Mouse (Mus musculus) embryonic facial prominence, embryonic 11.5 days (tissue): ENCODE measurements around the gene Naa35. TPM values are rescaled to one million over a fixed set of nuclear protein-coding genes. Genes with fewer than 3 reads are reported as not detected.

Source experiments
- ATAC-seq: fragments of 200-750 bp; cut with Nextera tagmentation; replicated peaks from 2 replicates; pipeline ENCODE4 v1.8.0; 2017; ENCODE audit warnings: low read depth; ENCODE audit not compliant: insufficient number of reproducible peaks, low FRiP score, low TSS enrichment
- DNase-seq: peaks from one replicate; pipeline ENCODE4 v3.0.0-alpha.2; 2015; ENCODE audit warnings: low spot score
- H3K27ac ChIP-seq: fragments of 300-500 bp; sonication (generic); replicated peaks from 2 replicates; pipeline ENCODE4 v1.5.1; 2014; ENCODE audit warnings: mild to moderate bottlenecking, low read depth, low read length, control low read depth
- H3K27me3 ChIP-seq: fragments of 300-500 bp; sonication (generic); 2 replicates; pipeline ENCODE4 v1.6.1; 2014; ENCODE audit warnings: mild to moderate bottlenecking, low read length, moderate library complexity, mixed read lengths; ENCODE audit not compliant: control insufficient read depth, insufficient read depth
- H3K36me3 ChIP-seq: fragments of 300-500 bp; sonication (generic); replicated peaks from 2 replicates; pipeline ENCODE4 v1.6.1; 2014; ENCODE audit warnings: low read depth, mild to moderate bottlenecking, low read length, moderate library complexity, mixed read lengths; ENCODE audit not compliant: control insufficient read depth, insufficient read depth
- H3K4me1 ChIP-seq: fragments of 300-500 bp; sonication (generic); 2 replicates; pipeline ENCODE4 v1.6.1; 2014; ENCODE audit warnings: low read length, mixed read lengths; ENCODE audit not compliant: control insufficient read depth, insufficient read depth
- H3K4me2 ChIP-seq: fragments of 300-500 bp; sonication (generic); 2 replicates; pipeline ENCODE4 v1.6.1; 2014; ENCODE audit warnings: low read depth, mild to moderate bottlenecking, control low read depth, low read length, moderate library complexity
- H3K4me3 ChIP-seq: fragments of 300-500 bp; sonication (generic); 2 replicates; pipeline ENCODE4 v1.5.1; 2014; ENCODE audit warnings: low read depth, low read length, control low read depth
- H3K9ac ChIP-seq: fragments of 300-500 bp; sonication (generic); replicated peaks from 2 replicates; pipeline ENCODE4 v1.6.1; 2014; ENCODE audit warnings: mild to moderate bottlenecking, control low read depth, low read length
- H3K9me3 ChIP-seq: fragments of 300-500 bp; sonication (generic); replicated peaks from 2 replicates; pipeline ENCODE4 v1.6.1; 2016; ENCODE audit warnings: mild to moderate bottlenecking, low read length, inconsistent platforms, mixed read lengths; ENCODE audit not compliant: control insufficient read depth
- WGBS: fragments of 180-500 bp; shearing (Covaris S2); extraction: QIAGEN DNeasy Blood & Tissue Kit; methylation state at CpG from one replicate; pipeline ENCODE4 v1.1.7; 2014; 5-methylcytosine and 5-hydroxymethylcytosine counted together
- polyA plus RNA-seq: library from polyadenylated mRNA; unstranded; fragments of >200 nt; fragmentation: Nextera tagmentation; extraction: Ambion mirVana; gene quantifications from 2 replicates; pipeline ENCODE4 v1.2.1, GENCODE M21; 2014

The Naa35 gene
- polyA plus RNA-seq, 1 experiment from 2014 or later: 104 TPM

DNA sequence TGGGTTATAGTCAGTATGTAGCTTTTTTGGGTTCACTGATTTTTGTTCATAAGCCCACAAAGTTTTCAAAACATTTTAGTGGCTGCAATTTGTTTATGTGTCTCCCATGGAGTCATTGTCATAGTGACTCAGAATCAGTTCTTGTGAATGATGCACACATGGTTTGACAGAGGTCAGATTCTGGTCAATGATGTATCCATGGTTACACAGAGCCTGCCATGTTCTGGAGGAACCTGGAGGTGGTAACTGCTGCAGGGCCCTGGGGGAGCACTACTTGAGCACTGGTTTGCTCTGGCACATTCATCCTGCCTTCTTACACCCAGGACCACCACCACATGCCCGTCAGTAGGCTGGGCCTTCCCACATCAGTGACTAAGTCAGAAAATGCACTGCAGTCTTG lies 19.5 kb downstream of the Naa35 start:
- no peak overlapping the region for H3K9ac ChIP-seq
- H3K9me3 ChIP-seq: no peaks in the 10 kb centered on the region
- H3K4me1 ChIP-seq: no peaks in the 10 kb centered on the region
- H3K36me3 ChIP-seq: peaks cover 16% of the 10 kb centered on the region; the same call in 1 of the 2 replicates
- H3K27me3 ChIP-seq: no peaks in the 10 kb centered on the region
- H3K4me3 ChIP-seq: no peak overlapping the region
- H3K4me2 ChIP-seq: no peak overlapping the region
- 88% methylated on average over 1 of the region's 1 CpGs for WGBS
- ATAC-seq: no peak
- no peak overlapping the region for H3K27ac ChIP-seq
- no peak for DNase-seq

DNA sequence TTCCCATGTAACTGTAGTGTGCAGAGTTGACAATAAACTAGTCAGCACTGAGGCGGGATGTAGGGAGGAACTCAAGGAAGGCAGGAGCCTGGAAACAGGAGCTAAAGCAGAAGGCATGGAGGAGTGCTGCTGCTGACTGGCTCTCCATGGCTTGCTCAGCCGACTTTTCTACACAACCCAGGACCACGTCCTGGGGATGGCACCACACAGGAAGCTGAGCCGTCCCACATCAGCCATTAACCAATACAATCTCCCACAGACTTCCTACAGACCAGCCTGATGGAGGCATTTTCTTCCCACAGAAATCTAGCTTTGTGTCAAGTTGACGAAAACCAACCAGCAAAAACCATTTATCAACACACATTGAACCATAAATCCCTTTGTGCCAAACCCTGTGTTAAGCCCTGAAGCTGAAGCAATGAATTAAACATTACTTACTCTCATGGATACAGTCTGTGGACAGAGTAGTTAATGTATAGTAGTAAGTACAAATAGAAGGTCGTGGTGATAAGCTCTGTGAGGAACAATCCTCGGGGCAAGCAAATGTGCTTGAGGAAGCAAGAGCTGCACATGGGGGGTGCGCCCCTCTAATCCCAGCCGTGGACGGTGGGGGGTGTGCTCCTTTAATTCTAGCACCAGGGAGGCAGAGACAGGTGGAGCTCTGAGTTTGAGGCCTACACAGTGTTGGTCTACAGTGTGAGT lies 20.3 kb downstream of the Naa35 start:
- Histone ChIP-seq H3K4me2 (no peak overlapping the region), H3K27ac (no peak overlapping the region), H3K4me3 (no peak overlapping the region), H3K4me1 (no peaks in the 10 kb centered on the region), H3K36me3 (peaks cover 16% of the 10 kb centered on the region; the same call in 1 of the 2 replicates), H3K9me3 (no peaks in the 10 kb centered on the region), H3K9ac (no peak overlapping the region), H3K27me3 (no peaks in the 10 kb centered on the region)
- ATAC-seq (no peak), DNase-seq (no peak)
- WGBS: 91% methylated on average over 10 of the region's 10 CpGs

DNA sequence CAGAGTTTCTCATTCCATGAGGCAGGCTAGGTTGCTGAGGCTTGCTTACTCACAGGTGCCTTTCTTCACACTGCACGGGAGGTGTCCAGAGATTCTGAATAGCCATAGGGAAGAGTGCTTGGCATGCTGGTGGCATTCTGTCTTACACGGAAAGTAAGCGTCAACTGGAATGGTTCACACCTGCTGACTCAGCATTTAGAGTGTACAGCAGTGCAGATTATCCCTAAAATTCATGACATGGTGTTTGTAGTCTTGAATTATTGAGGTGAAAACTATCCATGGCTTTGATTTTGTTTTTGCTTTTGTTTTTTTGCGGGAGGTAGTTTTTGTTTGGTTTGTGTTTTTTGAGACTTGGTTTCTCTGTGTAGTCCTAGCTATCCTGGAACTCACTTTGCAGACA lies 24.8 kb downstream of the Naa35 start:
- Histone ChIP-seq H3K27me3 (no peaks in the 10 kb centered on the region), H3K4me1 (no peaks in the 10 kb centered on the region), H3K36me3 (peaks cover 10% of the 10 kb centered on the region; the same call in 1 of the 2 replicates), H3K9ac (no peak overlapping the region), H3K4me2 (no peak overlapping the region), H3K27ac (no peak overlapping the region), H3K9me3 (no peaks in the 10 kb centered on the region), H3K4me3 (no peak overlapping the region)
- DNase-seq: no peak
- ATAC-seq: no peak
- WGBS: 93% methylated on average over 4 of the region's 4 CpGs

DNA sequence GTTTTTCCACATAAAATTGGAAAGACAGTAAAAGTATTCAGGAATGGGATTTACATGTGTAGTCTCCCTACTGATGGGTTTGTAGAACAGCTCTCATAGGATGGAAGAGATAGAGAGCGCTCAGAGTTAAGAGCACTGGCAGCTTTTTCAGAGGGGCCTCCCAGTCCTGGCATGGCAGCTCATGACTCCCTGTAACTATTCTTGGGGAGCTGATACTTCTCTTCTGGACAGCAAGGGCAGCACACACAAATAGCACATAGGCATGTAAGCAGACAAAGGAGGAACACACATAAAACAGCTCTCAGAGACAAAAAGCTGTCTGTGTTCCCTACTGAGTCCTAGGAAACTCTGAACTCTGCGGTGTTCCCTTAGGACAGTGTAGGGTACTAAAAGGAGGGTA lies 25.4 kb downstream of the Naa35 start:
- no peaks in the 10 kb centered on the region for H3K27me3 ChIP-seq
- H3K4me1 ChIP-seq: no peaks in the 10 kb centered on the region
- no peak overlapping the region for H3K4me2 ChIP-seq
- H3K27ac ChIP-seq: no peak overlapping the region
- no peak for DNase-seq
- H3K36me3 ChIP-seq: peaks cover 12% of the 10 kb centered on the region; the same call in 1 of the 2 replicates
- H3K9me3 ChIP-seq: no peaks in the 10 kb centered on the region
- no peak overlapping the region for H3K9ac ChIP-seq
- no peak overlapping the region for H3K4me3 ChIP-seq
- no peak for ATAC-seq
- 96% methylated on average over 2 of the region's 2 CpGs for WGBS

DNA sequence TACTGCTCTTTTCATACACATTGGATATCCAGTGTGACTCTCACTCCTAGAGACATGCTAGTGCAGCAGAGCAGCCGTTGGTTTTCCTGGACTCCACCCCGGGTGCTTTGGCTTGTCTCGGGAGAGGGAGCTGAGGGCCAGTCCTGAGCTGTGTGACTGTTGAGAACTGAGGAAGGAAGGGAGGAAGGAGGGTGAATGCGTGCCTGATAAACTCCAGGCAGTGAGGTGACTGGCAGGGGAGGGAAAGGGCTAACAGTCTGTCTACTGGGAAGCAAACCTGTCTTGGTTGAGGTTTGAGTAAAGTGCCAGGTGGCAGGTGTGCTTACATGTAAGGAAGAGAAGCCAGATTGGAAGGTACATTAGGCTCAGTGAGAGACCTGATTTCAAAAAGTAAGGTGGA lies 28.8 kb downstream of the Naa35 start:
- Histone ChIP-seq H3K4me3 (no peak overlapping the region), H3K27ac (no peak overlapping the region), H3K9me3 (no peaks in the 10 kb centered on the region), H3K4me2 (no peak overlapping the region), H3K4me1 (no peaks in the 10 kb centered on the region), H3K36me3 (peaks cover 8% of the 10 kb centered on the region; the same call in 1 of the 2 replicates), H3K27me3 (no peaks in the 10 kb centered on the region), H3K9ac (no peak overlapping the region)
- DNase-seq (no peak), ATAC-seq (no peak)
- 82% methylated on average over 4 of the region's 4 CpGs for WGBS

DNA sequence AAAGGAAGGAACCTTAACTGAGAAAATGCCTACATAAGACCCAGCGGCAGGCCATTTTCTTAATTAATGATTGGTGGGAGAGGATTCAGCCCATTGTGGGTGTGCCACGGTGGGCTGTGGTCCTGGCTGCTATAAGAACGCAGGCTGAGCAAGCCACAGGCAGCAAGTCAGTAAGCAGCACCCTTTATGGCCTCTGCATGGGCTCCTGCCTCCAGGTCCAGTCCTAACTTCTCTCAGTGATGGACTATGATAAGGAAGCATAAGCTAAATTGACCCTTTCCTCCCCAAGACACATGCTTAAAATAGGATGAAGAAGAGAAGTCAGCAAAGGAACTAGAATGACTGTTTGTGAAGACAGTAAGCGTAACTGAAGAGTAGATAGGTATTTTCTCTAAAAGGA lies 30.1 kb downstream of the Naa35 start:
- WGBS: 93% methylated on average over 4 of the region's 4 CpGs
- Histone ChIP-seq H3K27ac (no peak overlapping the region), H3K27me3 (no peaks in the 10 kb centered on the region), H3K9me3 (no peaks in the 10 kb centered on the region), H3K4me1 (no peaks in the 10 kb centered on the region), H3K4me3 (no peak overlapping the region), H3K4me2 (no peak overlapping the region), H3K36me3 (peaks cover 8% of the 10 kb centered on the region; the same call in 1 of the 2 replicates), H3K9ac (no peak overlapping the region)
- ATAC-seq: no peak
- no peak for DNase-seq

DNA sequence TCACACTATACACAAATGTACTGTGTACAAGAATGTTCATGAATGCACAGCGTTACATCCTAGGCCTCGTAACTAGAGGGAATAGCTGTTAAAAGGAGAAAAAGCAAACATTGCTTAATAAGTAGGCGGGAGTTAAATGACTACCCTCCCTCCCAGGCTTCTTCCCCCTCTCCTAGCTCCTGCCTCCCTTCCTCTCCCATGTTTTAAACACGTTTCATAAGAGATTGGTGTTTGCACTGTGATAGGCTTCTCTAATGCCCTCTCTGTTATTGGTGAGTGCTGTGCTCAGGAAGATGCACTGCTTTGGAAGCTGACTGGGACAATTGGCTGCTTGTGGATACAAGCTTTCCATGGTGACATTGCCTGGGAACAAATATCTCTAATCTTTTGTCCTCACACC lies 30.5 kb downstream of the Naa35 start:
- Histone ChIP-seq H3K27ac (no peak overlapping the region), H3K4me2 (no peak overlapping the region), H3K36me3 (peaks cover 8% of the 10 kb centered on the region; the same call in 1 of the 2 replicates), H3K4me1 (no peaks in the 10 kb centered on the region), H3K4me3 (no peak overlapping the region), H3K9ac (no peak overlapping the region), H3K27me3 (no peaks in the 10 kb centered on the region), H3K9me3 (no peaks in the 10 kb centered on the region)
- WGBS: 90% methylated on average over 4 of the region's 4 CpGs
- ATAC-seq (no peak), DNase-seq (no peak)

DNA sequence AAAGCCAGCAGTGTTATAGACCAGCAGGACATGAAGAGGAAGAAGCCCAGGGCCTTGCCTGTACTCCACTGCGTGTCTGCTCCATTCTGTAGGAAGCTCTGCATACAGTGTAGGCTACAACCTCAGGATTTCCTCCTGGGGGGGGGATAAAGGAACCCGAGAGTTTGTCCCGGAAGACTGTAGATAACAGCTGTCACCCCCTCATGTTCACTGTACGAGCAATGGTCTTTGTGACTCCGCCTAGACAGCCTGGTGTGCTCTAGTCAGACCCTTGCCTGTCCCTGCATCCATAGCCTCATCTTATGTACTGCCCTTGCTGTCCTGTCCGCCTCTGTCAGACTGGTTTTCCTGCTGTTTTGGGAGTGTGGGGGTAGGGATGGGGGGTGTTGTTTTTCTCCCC lies 33.4 kb downstream of the Naa35 start:
- 92% methylated on average over 6 of the region's 6 CpGs for WGBS
- Histone ChIP-seq H3K4me2 (no peak overlapping the region), H3K27me3 (no peaks in the 10 kb centered on the region), H3K36me3 (peaks cover 8% of the 10 kb centered on the region; the same call in 1 of the 2 replicates), H3K4me1 (no peaks in the 10 kb centered on the region), H3K27ac (no peak overlapping the region), H3K9me3 (no peaks in the 10 kb centered on the region), H3K4me3 (no peak overlapping the region), H3K9ac (no peak overlapping the region)
- ATAC-seq (no peak), DNase-seq (no peak)
